ENCODE assay signal across 9 mouse cellular contexts in the genomic region with DNA sequence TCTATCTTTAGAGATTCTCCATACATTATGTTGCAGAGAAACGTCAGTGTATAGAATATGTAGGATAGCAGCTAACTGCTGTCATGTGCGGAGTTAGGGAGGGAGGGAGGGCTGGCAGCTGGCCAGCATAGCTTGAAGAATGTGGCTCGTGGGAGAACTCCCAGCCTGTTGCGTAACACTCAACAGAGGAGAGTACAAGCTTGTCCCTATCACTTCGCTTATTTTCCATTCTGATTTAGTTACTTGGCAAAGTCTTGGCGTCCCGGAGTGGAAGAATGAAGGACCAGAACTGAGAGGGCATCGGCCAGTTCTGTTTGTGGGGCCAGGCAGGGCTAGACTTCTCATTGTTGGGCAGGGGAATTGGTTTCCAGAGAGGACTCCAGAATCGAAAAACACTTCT. TPM values are rescaled to one million over a fixed set of nuclear protein-coding genes. Genes with fewer than 3 reads are reported as not detected.
DNase-seq lines count a peak whose midpoint lies in the region; ATAC-seq lines count a peak whose summit lies in the region.
"Had no signal": no experiment of that assay in that cellular context is flagged by ENCODE, and none has a peak within 500 bp of the region (broad histone marks: within the 10 kb centered on the region; RNA-seq: fewer than 3 reads in every experiment).

No protein-coding gene starts in this region.

- H3K36me3 ChIP-seq in heart, embryonic 13.5 days = no peaks in the 10 kb centered on the region; the same call in 1 of the 2 replicates
- 0 out of 2 replicates have a peak, but pooled peaks cover under 1% of the 10 kb centered on the region for H3K36me3 ChIP-seq in liver, embryonic 15.5 days (replicated peaks)

- DNase-seq in layer of hippocampus, adult 11-12 months (ENCODE audit: low spot score) = peak; percentile 66
- DNase-seq in layer of hippocampus, postnatal 25 days (ENCODE audit: extremely low spot score in 1 of 2, low spot score in 1 of 2) = no peak
- peak; percentile 56 for DNase-seq in embryo, embryonic 11.5 days (ENCODE audit: low read depth, low spot score)
- peak; percentile 86 for DNase-seq in kidney, postnatal 10 days
- peak; percentile 80 for DNase-seq in retina, postnatal 1 day
- no peak for DNase-seq in spleen, postnatal 10 days (ENCODE audit: low spot score in 2 of 2)

- 0 out of 2 replicates have a peak, but pooled peaks have one; percentile 43 for ATAC-seq in heart, embryonic 13.5 days (ENCODE audit: extremely low read depth, insufficient number of reproducible peaks, low FRiP score, low TSS enrichment)
- ATAC-seq in liver, embryonic 15.5 days (ENCODE audit: insufficient read depth) = no peak

- 12% methylated on average over 9 of the region's 9 CpGs for WGBS in heart, embryonic 13.5 days
- WGBS in liver, embryonic 15.5 days (ENCODE audit: insufficient replicate concordance) = 44% methylated on average over 9 of the region's 9 CpGs

- no peaks in the 10 kb centered on the region for H3K9me3 ChIP-seq in heart, embryonic 13.5 days
- H3K9me3 ChIP-seq in liver, embryonic 15.5 days (replicated peaks) = no peaks in the 10 kb centered on the region
- H3K9me3 ChIP-seq: megakaryocyte, embryonic 14.5 days had no signal

- no peaks in the 10 kb centered on the region for H3K27me3 ChIP-seq in heart, embryonic 13.5 days (replicated peaks)
- no peaks in the 10 kb centered on the region for H3K27me3 ChIP-seq in liver, embryonic 15.5 days
- H3K27me3 ChIP-seq: megakaryocyte, embryonic 14.5 days had no signal

- H3K4me3 ChIP-seq in heart, embryonic 13.5 days = peak overlapping the region; percentile 33
- no peak overlapping the region for H3K4me3 ChIP-seq in liver, embryonic 15.5 days (replicated peaks)
- H3K4me3 ChIP-seq: megakaryocyte, embryonic 14.5 days had no signal

- peak overlapping the region; percentile 64 for H3K4me2 ChIP-seq in heart, embryonic 13.5 days
- peak overlapping the region; percentile 26; the same call in 1 of the 2 replicates for H3K4me2 ChIP-seq in liver, embryonic 15.5 days

- peaks cover 56% of the 10 kb centered on the region for H3K4me1 ChIP-seq in heart, embryonic 13.5 days
- peaks cover 30% of the 10 kb centered on the region for H3K4me1 ChIP-seq in liver, embryonic 15.5 days (replicated peaks)

- peak overlapping the region; percentile 77 for H3K27ac ChIP-seq in heart, embryonic 13.5 days (replicated peaks)
- no peak overlapping the region for H3K27ac ChIP-seq in liver, embryonic 15.5 days (replicated peaks)

- peak overlapping the region; percentile 45; the same call in 1 of the 2 replicates for H3K9ac ChIP-seq in heart, embryonic 13.5 days
- H3K9ac ChIP-seq in liver, embryonic 15.5 days = no peak overlapping the region

RNA-seq across cellular contexts. Expression of a gene that starts 6.6 kb away (rescaled TPM):
- not detected for total RNA-seq in layer of hippocampus, postnatal 25 days (2021)
- not detected in 2 replicates for polyA plus RNA-seq in heart, embryonic 13.5 days (2015; fragmentation: Nextera tagmentation; extraction: Ambion mirVana)
- not detected in 2 replicates for polyA plus RNA-seq in liver, embryonic 15.5 days (2015; fragmentation: Nextera tagmentation; extraction: Ambion mirVana)

RNA-seq across cellular contexts. Expression of a gene that starts 25.4 kb away (rescaled TPM):
- 10 to 100 TPM; 36.9 to 39.7 TPM for total RNA-seq in layer of hippocampus, postnatal 25 days (2021)
- polyA plus RNA-seq in heart, embryonic 13.5 days (2015; fragmentation: Nextera tagmentation; extraction: Ambion mirVana) = 27.8 and 28.8 TPM in 2 replicates
- polyA plus RNA-seq in liver, embryonic 15.5 days (2015; fragmentation: Nextera tagmentation; extraction: Ambion mirVana) = 15.7 and 16.8 TPM in 2 replicates

RNA-seq across cellular contexts. Expression of a gene that starts 54.6 kb away (rescaled TPM):
- 10 to 100 TPM; 57.7 to 68.2 TPM for total RNA-seq in layer of hippocampus, postnatal 25 days (2021)
- 31.8 and 34.5 TPM in 2 replicates for polyA plus RNA-seq in heart, embryonic 13.5 days (2015; fragmentation: Nextera tagmentation; extraction: Ambion mirVana)
- 34.8 and 38.3 TPM in 2 replicates for polyA plus RNA-seq in liver, embryonic 15.5 days (2015; fragmentation: Nextera tagmentation; extraction: Ambion mirVana)

Comparison
In these comparisons a context has a peak if more than half of its experiments do, and no peak if none do; other contexts are left out.
1. DNase-seq: peak in layer of hippocampus, adult 11-12 months (single experiment), embryo, embryonic 11.5 days (single experiment), kidney, postnatal 10 days (single experiment) and retina, postnatal 1 day (single experiment); none in layer of hippocampus, postnatal 25 days (0 of 2) and spleen, postnatal 10 days (0 of 2).